Mouse (Mus musculus) forebrain, embryonic 10.5 days (tissue): Measurements from ENCODE around the gene Rpf2. TPM values are rescaled to one million over a fixed set of nuclear protein-coding genes. Genes with fewer than 3 reads are reported as not detected.

Source experiments
- DNase-seq: peaks from one replicate; pipeline ENCODE4 v3.0.0-alpha.2; 2017; ENCODE audit warnings: low spot score; ENCODE audit errors: extremely low spot score
- H3K27ac ChIP-seq: fragments of 300-500 bp; sonication (generic); 2 replicates; pipeline ENCODE4 v1.5.1; 2016; ENCODE audit warnings: mild to moderate bottlenecking
- H3K27me3 ChIP-seq: fragments of 300-500 bp; sonication (generic); 2 replicates; pipeline ENCODE4 v1.6.1; 2016; ENCODE audit warnings: mild to moderate bottlenecking; ENCODE audit not compliant: poor library complexity, severe bottlenecking
- H3K36me3 ChIP-seq: fragments of 300-500 bp; sonication (generic); replicated peaks from 2 replicates; pipeline ENCODE4 v1.6.1; 2016; ENCODE audit warnings: mild to moderate bottlenecking, moderate library complexity
- H3K4me1 ChIP-seq: fragments of 300-500 bp; sonication (generic); 2 replicates; pipeline ENCODE4 v1.6.1; 2016
- H3K4me3 ChIP-seq: fragments of 300-500 bp; sonication (generic); 2 replicates; pipeline ENCODE4 v1.5.1; 2016; ENCODE audit warnings: mild to moderate bottlenecking, moderate library complexity
- H3K9me3 ChIP-seq: fragments of 300-500 bp; sonication (generic); 2 replicates; pipeline ENCODE4 v1.6.1; 2016; ENCODE audit warnings: mild to moderate bottlenecking, moderate library complexity
- WGBS: fragments of 180-500 bp; shearing (Covaris S2); methylation state at CpG from one replicate; pipeline ENCODE4 v1.1.7; 2016; 5-methylcytosine and 5-hydroxymethylcytosine counted together
- polyA plus RNA-seq: library from polyadenylated mRNA; unstranded; fragments of >200 nt; fragmentation: Nextera tagmentation; extraction: Ambion mirVana; gene quantifications from 2 replicates; pipeline ENCODE4 v1.2.1, GENCODE M21; 2016

Gene Rpf2
- polyA plus RNA-seq, 1 experiment from 2014 or later, result 101 TPM

DNA sequence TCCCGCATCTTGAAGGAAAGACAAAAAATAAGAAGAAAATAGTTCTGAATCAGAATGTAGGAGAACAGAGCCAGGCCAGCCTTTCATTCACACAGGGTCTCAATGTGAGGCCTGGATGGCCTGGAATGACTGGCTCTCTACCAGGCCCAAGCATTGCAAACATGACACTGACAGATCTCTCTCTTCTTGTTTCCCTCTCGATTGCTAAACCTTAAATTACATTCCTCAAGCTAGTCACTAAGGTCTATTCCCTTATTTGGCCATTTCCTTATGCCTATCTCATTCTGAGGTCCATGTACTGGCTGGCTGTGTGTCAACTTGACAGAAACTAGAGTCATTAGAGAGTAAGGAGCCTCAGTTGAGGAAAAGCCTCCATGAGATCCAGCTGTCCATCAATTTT is 66.8 kb downstream of the Rpf2 start:
- DNase-seq, result no peak
- Histone ChIP-seq H3K36me3 (no peaks in the 10 kb centered on the region), H3K9me3 (no peaks in the 10 kb centered on the region), H3K4me1 (no peaks in the 10 kb centered on the region), H3K27me3 (no peaks in the 10 kb centered on the region), H3K27ac (no peak overlapping the region), H3K4me3 (no peak overlapping the region)
- WGBS, result 85% methylated on average over 2 of the region's 2 CpGs

DNA sequence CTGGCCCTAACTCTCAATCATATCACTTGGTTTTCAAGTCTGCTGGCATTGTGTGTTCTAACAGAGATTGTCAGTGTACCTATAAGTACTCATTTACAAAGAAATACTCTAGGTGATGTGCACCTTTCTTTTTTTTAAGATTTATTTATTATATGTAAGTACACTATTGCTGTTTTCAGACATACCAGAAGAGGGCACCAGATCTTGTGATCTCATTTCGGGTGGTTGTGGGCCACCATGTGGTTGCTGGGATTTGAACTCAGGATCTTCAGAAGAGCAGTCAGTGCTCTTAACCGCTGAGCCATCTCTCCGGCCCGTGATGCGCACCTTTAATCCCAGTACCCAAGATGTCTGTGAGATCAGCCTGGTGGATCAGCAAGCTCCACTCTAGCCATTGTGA is 67.7 kb downstream of the Rpf2 start:
- WGBS, result 94% methylated on average over 5 of the region's 5 CpGs
- H3K4me3 ChIP-seq, result no peak overlapping the region
- no peaks in the 10 kb centered on the region for H3K36me3 ChIP-seq
- no peaks in the 10 kb centered on the region for H3K9me3 ChIP-seq
- H3K27me3 ChIP-seq, result no peaks in the 10 kb centered on the region
- no peak overlapping the region for H3K27ac ChIP-seq
- no peaks in the 10 kb centered on the region for H3K4me1 ChIP-seq
- no peak for DNase-seq

DNA sequence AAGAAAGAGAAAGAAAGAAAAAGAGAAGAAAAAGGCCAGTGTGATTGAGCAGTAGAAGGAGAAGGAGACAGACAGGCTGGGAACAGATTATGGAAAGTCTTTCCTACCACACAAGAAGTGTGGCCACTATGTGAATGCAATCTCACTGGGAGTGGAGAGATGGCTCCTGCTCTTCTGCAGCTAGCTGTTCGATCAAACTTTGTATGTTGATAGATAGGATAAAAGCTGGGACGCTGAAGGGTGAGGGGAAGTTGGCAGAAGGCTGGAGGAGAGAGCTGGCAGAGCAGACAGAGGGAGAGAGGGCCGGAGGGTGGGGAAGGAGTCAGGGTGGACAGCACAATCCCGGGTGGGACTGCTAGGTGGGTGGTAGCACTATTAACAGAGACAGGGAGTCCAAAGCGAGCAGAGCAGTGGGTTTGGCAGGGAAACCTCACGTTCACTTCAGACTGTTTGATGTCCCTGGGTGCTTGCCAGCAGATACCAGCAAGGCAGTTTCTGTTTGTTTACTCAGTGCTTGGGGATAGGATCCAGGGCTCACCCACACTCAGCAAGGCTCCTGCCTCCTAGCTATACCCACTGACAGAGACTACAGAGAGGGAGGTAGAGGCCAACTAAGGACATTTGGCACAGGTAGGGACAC is 69.4 kb downstream of the Rpf2 start:
- Histone ChIP-seq H3K9me3 (no peaks in the 10 kb centered on the region), H3K4me1 (no peaks in the 10 kb centered on the region), H3K36me3 (no peaks in the 10 kb centered on the region), H3K27ac (no peak overlapping the region), H3K27me3 (no peaks in the 10 kb centered on the region), H3K4me3 (no peak overlapping the region)
- DNase-seq, result no peak
- 78% methylated on average over 6 of the region's 6 CpGs for WGBS

Other genes starting within 250 kb of the Rpf2 start
- 0.12 TPM in 1 of 2 replicates, not detected in the other for gene Mfsd4b1, start 221.8 kb downstream of the Rpf2 start, polyA plus RNA-seq
- gene Slc16a10, start 104.8 kb downstream of the Rpf2 start, polyA plus RNA-seq, result 5.9 and 6.3 TPM in 2 replicates
- 150 TPM in 2 replicates for gene Gtf3c6, start 11.1 kb upstream of the Rpf2 start, polyA plus RNA-seq
- 93.7 and 96.8 TPM in 2 replicates for gene Amd1, start 55.1 kb upstream of the Rpf2 start, polyA plus RNA-seq
- gene Cdk19, start 92.5 kb upstream of the Rpf2 start, polyA plus RNA-seq, result 3.8 and 4.7 TPM in 2 replicates